Mouse (Mus musculus) cerebellum, adult (tissue): ENCODE measurements at regions not wholly inside any gene's neighbourhood (a gene's known extent, or its start where the extent isn't known, plus 50 kb on each side); places are given as distances from the start of the nearest gene placed in this dataset.

Experiments
- ATAC-seq: cut with Nextera tagmentation; 2 replicates; pipeline ENCODE4 v1.9.2; 2017; ENCODE audit warnings: mild to moderate bottlenecking, moderate library complexity, mixed read lengths; ENCODE audit not compliant: insufficient number of reproducible peaks, low FRiP score, low TSS enrichment

DNA sequence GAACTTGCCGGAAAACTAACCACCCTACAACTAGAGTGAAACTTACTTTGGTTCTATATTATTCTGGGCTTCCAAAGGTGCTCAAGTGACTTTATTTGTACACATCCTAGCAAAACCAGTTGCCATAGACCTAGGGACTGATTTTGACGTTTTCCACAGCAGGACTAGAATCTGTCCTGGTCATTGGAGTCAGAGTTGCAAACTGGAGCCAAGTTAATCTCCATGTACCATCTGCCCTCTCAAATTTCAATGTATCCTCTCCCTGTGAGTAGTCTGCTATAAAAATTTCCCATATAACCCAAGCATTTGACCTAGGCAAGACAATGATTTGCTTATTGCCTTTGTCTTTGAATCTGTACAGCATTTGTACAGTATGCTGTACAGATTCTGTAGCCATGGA lies 252.4 kb downstream of the 9330182O14Rik start:
- peak; percentile 87 for ATAC-seq

DNA sequence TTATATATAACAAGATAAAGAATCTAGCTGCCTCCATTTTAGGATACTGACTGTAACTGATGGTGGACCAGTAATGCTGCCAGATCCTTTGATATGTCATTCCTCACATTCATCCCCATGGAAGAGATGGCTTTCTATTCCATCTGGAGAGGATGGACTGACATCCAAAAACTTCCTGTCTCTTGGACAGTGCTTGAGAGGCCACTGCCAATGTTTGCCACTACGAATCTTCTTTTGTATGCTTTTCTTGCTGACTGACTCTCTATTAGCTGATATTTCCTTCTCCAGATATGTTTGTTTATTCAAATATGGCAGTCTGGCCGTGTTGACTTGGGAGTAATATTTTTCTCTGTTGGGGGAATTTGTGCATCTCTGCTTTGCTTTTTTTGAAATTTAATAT lies 253.6 kb downstream of the 9330182O14Rik start:
- ATAC-seq = no peak

GRCm38 (mm10) chr15:40388806-40389205 lies 254.6 kb downstream of the 9330182O14Rik start:
- no peak for ATAC-seq

DNA sequence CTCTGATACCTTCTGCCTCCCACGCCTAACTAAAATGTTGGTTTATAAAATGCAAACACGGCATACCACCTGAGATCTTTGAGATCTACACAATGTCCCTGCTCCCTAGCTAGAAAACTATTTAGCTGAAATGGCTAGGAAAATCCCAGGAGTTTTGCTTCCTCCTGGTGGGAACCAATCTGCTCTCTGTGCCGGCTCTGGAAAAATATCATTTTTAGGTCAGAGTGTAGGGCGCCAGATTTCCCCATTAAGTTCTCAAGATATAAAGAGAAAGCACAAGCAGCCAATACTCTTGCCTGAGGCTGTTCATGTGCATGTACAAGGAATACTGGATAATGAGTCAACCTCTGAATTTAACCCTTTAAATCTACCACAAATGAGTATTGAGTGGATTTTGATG lies 301.0 kb downstream of the 9330182O14Rik start:
- ATAC-seq = peak; percentile 83

DNA sequence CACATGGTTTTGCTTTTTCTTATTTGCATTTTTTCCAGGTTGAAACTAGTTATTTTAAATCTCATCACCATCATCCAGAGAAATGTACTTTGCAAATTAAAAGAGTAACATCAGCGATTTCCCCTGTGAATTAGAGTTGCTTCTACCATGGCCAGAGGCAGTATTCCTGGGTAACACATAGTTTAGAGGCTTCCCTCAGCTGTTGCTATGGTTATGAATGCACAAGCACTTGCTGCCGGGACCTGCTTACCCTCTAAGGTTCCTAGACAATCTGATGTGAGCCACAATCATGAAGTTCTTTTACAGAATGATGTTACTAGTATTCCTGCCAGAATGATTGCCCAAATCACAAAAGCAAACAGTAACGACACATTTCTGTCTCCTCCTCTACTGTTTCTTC lies 302.5 kb downstream of the 9330182O14Rik start:
- ATAC-seq = no peak

- no peak for ATAC-seq
Observed at GRCm38 (mm10) chr15:40439827-40440226, 305.7 kb downstream of the 9330182O14Rik start.

- ATAC-seq = no peak
Observed at GRCm38 (mm10) chr15:40448623-40449022, 314.5 kb downstream of the 9330182O14Rik start.

DNA sequence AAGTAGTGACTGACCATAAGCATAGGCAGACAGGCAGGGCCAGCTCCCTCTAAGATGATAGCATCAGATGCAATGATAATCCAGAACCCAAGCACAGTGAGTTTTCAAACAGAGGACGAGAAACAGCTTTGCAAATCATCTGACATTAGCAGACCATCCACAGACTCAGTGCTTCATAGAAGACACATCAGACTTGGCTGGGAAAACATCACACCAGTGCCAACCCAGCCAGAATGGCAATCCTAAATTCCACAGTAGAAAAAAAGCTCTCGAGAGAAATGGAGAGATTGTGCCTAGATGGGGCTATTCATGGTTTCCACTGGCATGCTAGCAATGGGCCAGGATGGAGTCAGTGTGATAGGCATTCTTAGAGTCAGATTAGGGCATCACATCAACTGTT lies 319.1 kb downstream of the 9330182O14Rik start:
- peak; percentile 68; the same call in 1 of the 2 replicates for ATAC-seq

GRCm38 (mm10) chr15:40475659-40476355 lies 341.6 kb downstream of the 9330182O14Rik start:
- peak; percentile 55; the same call in 1 of the 2 replicates for ATAC-seq

DNA sequence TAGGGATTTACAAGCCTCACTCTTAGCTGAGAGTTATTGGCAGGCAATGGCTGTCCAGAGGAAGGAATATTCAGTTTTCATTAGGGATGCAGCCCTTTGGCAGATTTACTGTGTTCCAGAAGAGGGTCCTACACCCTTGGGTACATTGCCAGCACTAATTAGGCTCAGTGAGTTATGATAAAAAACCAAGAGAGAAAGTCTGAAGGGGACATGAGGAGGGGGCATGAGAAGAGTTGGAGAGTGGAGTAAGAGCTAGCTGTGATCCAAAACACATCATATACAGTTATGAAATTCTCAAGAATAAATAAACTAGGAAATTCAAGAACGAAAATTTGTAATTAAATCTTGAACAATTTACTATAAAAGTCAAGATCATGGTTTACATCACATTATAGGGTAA lies 346.2 kb downstream of the 9330182O14Rik start:
- ATAC-seq = no peak

DNA sequence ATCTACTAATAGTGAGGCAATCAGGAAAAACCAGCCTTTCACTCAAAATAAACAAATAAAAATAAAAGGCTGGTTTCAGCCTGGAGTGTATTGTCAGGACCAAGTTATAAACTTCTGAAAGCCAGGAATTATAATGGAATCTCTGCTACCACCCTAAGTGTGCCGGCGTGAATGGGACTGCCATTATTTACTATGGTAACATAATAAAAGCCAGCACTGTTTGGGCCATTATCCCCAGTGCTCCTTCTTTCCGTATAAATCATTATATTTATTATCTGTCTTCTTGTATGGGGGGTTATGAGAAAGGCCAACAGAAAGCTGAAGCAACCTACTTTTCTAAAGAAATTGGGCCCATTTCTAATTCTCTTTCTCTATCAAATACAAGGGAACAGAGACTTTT lies 347.1 kb downstream of the 9330182O14Rik start:
- ATAC-seq = no peak

GRCm38 (mm10) chr15:40485997-40486396 lies 351.8 kb downstream of the 9330182O14Rik start:
- no peak for ATAC-seq

DNA sequence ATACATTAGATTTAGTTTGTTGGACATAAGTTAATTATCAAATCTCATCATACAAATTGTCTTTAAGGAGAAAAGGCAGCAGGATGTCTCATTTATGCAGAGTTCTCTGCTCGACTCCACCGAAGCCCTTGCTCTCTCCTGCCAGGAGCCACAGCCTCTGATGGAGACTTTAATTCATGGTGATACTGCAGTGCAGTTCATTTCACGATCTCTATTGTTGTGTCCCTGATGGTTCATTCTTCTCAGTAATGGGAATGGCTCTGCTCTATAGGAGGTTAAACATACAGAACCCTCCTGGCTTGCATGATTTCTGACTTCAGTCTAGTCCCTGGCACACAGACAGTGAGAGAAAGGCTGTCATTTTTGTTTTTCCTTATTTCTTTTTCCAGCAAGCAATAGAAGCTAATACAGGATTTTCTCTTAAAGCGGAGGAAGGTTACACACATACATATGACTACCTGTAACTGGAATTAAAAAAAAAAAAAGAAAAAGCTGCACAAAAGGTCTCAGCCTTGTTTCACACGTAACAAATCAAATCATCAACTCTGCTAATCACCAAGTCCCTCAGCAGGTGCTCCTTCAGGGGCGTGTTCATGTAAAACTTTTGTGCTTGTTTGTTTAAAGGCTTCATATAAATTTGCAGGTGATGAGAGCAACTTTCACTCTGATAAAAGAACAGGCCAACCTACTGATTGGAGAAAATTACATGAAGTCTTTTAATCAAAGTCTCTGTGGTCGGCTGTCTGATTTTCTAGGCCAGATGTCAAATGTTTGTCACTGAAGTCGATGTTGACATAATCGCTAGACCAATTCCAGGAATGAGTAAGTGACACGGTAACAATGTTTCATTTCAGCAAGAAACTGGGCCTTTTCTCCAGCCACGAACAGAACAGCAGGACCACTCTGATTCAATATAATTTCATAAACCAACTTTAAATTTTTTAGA lies 367.3 kb downstream of the 9330182O14Rik start:
- no peak for ATAC-seq

DNA sequence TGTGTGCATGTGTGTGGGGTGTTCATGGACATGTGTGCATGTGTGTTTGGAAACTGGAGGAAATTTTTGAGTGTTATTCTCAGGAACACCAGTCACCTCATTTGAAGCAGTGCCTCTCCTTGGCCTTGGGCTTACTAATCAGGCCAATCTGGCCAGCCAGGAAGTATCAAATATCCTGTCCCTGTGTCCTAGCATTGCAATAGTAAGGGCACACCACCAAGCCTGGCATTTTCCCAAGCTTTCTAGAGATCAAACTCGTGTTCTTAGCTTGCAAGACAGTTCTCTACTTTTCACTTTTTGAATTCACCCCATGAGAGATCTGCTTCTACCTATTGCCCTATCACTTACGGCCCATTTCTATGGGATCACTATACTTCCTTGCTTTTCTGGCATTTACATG lies 376.7 kb downstream of the 9330182O14Rik start:
- no peak for ATAC-seq

- ATAC-seq = no peak
Observed at GRCm38 (mm10) chr15:40524350-40524749, 390.2 kb downstream of the 9330182O14Rik start.

DNA sequence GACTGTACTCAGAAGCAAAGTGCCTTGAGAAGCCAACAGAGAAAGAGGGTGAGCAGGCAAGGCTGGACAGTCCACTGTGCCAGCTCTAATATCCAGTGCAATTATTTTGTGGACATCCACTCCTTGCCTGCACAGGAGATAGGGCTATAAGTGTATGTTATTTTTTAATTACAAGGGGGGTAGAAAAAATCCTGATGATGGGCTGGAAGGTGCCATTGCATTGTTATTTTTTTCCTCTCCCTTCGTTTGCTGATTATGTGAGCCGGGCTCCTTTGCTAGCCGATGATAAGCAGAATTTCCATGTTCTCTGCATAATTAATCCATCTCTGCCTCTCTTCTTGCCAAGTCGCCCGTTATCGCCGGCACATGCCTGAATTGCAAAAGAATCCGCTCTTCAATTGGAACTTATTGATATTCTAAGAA lies 399.3 kb downstream of the 9330182O14Rik start:
- peak; percentile 84 for ATAC-seq

GRCm38 (mm10) chr15:40561661-40562060 lies 427.5 kb downstream of the 9330182O14Rik start:
- ATAC-seq = 0 out of 2 replicates have a peak, but pooled peaks have one; percentile 40

GRCm38 (mm10) chr15:40565716-40566115 lies 431.6 kb downstream of the 9330182O14Rik start:
- no peak for ATAC-seq

- ATAC-seq = no peak
Observed at GRCm38 (mm10) chr15:40566481-40566880, 432.3 kb downstream of the 9330182O14Rik start.

- ATAC-seq = peak; percentile 94
Observed at GRCm38 (mm10) chr15:40568701-40569100, 434.5 kb downstream of the 9330182O14Rik start.
